Mouse (Mus musculus) heart, embryonic 14.5 days (tissue): ENCODE data around the gene Gm42420. TPM values are rescaled to one million over a fixed set of nuclear protein-coding genes. Genes with fewer than 3 reads are reported as not detected.

Experiments
- polyA plus RNA-seq: library from polyadenylated mRNA; unstranded; fragments of >200 nt; fragmentation: Nextera tagmentation; extraction: Ambion mirVana; gene quantifications from 2 replicates; pipeline ENCODE4 v1.2.1, GENCODE M21; 2014

Gene Gm42420
- polyA plus RNA-seq, 1 experiment from 2014 or later: not detected

Other genes with a start within 250 kb of the Gm42420 start
- gene Slc37a3, start 208.1 kb upstream of the Gm42420 start, polyA plus RNA-seq: 35.9 and 39.9 TPM in 2 replicates
- gene Rab19, start 204.6 kb upstream of the Gm42420 start, polyA plus RNA-seq: 0.58 and 1.2 TPM in 2 replicates
- gene Mkrn1, start 165.3 kb upstream of the Gm42420 start, polyA plus RNA-seq: 65.5 and 94.5 TPM in 2 replicates
- gene Dennd2a, start 27.9 kb upstream of the Gm42420 start, polyA plus RNA-seq: 18.1 and 18.8 TPM in 2 replicates
- gene Adck2, start 11.9 kb upstream of the Gm42420 start, polyA plus RNA-seq: 16.1 and 19.1 TPM in 2 replicates
- 794 and 856 TPM in 2 replicates for gene Ndufb2, start 6.8 kb downstream of the Gm42420 start, polyA plus RNA-seq
- gene Braf, start 139.7 kb downstream of the Gm42420 start, polyA plus RNA-seq: 10.9 and 11.7 TPM in 2 replicates
- gene Mrps33, start 225.2 kb downstream of the Gm42420 start, polyA plus RNA-seq: 205 and 225 TPM in 2 replicates